Mouse (Mus musculus) kidney, adult 11 months (tissue): ENCODE measurements around the gene Flt3.
A peak's percentile ranks its signal among the peaks of the same experiment; 100 is the strongest.

Experiments
- DNase-seq: peaks from one replicate; pipeline ENCODE4 v3.0.0; 2022

Flt3 gene

GRCm38 (mm10) chr5:147306638-147307397, 93.5 kb downstream of the Flt3 start, which contains the start of gene Cdx2:
Cdx2 (minus strand) TSS chr5:147307270.
- no peak for DNase-seq

GRCm38 (mm10) chr5:147305856-147306637, 94.2 kb downstream of the Flt3 start:
- DNase-seq = no peak

DNA sequence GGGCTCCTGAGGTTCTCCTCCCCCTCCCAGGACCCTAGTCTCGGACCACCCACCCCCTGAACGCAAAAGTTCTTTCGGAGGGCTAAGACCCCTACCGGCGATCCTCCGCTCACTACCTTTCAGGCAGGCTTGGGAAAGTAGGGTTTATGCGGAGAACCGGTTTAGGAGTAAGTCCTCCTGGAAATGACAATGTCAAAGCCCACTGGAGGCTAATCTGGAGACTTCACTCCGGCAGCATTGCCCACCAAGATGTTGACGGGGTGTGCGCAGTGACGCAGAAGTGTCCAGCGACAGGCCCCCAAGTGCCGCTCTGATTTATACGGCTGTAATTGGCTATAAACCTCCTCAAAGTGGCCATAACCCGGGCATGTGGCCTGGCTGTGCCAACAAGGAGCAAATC, 95.1 kb downstream of the Flt3 start:
- DNase-seq = no peak

DNA sequence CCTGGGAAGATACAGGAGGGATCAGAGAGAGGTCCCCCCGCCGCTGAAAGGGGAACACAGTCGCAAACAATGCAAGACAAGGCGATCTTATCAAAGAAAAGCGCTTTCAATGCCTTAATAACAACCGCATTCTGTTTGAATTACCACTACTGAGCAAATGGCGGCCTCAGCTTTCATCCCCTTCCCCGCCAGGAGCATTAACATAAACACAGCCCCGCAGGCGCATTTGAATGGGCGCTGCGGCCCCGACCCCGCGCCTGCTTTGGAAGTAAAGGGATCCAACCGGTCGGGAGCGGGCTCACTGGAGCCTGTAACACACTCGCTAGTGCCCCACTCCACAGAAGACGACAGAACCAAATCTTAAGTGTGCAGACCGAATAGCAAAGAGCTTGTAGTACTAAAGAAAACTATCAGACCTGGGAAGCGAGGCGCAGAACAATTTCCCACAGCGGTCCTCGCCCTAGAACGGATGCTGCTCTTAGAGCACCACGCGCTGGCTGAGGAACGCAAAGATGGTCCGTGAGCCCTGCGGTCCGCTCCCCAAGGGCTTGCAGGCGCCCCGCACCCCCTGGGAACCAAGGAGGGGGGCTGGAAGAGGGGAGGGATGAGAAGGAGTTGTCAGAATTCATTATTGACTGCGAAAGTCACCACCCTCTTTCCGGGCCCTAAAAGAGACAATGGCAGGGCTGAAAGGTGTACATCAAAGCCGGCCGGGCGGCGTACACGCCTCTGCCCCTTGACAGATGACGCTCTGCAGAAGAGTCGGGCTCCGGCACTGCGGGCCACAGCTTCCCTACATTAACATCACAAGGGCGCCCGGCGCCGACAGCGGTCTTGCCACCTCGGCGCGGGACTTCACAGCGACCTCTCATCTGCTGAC, 95.8 kb downstream of the Flt3 start:
- DNase-seq = no peak

- no peak for DNase-seq
Observed at GRCm38 (mm10) chr5:147302746-147303400, 97.4 kb downstream of the Flt3 start.

DNA sequence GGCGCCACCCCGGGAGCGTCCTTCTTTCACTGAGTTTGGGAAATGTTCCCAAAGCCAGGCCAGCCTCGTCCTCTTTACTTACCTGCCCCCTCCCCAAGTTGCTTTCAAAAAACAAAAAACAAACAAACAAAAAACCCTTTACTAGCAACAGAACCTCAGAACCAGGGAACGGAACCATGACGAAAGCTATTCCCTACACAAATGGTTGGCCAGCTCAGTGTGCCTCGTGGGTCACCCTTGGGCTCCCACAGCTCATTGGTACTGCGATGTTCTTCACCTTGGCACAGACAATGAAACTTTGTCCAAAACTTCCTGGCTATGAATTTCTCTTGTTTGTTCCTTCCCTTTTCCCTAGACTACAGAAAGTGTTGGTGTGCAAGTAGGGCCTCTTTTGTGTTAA, 98.1 kb downstream of the Flt3 start:
- DNase-seq = no peak

- DNase-seq = no peak
Observed at GRCm38 (mm10) chr5:147301781-147302070, 98.6 kb downstream of the Flt3 start.

GRCm38 (mm10) chr5:147300917-147301780, 99.1 kb downstream of the Flt3 start:
- no peak for DNase-seq

GRCm38 (mm10) chr5:147300001-147300363, 100.3 kb downstream of the Flt3 start:
- no peak for DNase-seq

GRCm38 (mm10) chr5:147299255-147300000, 100.9 kb downstream of the Flt3 start:
- DNase-seq = peak; percentile 21

DNA sequence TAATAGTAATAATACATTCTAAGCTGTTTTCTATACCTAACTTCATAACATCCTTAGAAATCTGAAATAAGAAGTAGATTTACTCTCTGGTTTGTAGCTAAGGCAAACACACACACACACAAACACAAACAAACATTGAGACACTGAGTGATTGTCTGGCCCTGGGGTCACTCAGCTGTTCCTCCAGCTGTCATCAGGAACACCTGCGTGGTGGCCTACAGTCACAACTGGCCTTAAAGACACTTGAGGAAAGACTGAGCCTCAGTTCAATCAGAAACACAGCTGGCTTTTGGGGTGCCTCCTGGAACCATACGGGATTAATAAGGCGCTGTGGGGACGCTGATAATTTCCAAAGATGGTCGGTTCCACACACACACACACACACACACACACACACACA, 103.0 kb downstream of the Flt3 start:
- no peak for DNase-seq

DNA sequence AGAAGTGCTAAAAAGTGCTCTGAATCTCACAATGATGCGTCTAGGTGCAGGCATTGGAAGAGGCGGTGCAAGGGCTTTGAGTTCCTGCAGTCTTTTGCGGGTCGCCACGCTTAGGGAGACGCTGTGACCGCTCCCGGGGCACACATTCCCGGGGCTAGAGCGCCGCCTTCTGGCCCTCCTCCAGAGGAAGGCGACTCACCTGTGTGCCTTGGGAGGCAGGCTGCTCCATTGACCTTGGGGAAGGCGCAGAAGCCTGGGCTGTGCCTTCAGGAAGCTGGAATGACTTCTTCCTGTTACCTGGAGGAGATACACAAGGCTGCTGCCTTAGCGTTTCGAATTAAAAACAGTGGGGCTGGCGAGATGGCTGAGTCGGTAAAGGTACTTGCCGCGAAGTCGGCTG, 106.2 kb downstream of the Flt3 start:
- no peak for DNase-seq

DNA sequence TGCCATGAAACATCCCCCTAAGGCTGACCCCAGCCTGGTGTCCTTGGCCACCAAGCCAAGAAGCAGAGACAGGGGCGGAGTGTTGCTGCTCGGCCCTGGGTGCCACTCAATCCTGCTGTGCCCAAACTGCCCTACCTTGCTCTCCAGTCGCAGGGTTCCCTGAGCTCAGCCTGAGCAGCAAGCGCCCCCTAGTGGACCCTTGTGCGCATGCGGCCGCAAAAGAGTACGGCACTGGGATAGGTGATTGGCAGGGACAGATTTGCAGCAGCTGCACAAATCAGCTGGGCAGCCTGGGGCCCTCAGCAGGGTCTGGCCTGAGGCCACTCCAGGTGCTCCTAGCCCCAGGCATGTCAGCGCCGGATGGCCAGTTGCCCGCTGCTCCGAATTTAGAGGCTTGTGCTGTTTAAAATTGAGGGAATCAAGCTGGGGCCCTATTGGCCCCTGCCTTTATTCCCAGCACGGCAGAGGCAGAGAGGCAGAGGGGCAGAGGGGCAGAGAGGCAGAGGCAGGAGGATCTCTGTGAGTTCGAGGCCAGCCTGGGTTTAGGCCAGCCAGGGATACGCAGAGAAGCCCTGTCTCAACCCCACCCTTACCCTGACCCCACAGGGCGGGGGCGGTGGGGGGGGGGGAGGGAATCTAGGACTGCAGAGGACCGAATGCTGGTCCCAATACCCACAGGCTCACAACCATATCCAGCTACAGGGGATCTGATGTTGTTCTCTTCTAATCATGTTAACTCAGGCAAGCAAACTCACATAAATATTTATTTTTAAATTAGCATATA, 107.0 kb downstream of the Flt3 start:
- DNase-seq = peak; percentile 31

GRCm38 (mm10) chr5:147292506-147293120, 107.7 kb downstream of the Flt3 start:
- DNase-seq = no peak

- DNase-seq = no peak
Observed at GRCm38 (mm10) chr5:147291764-147292505, 108.4 kb downstream of the Flt3 start.

- no peak for DNase-seq
Observed at GRCm38 (mm10) chr5:147284365-147284764, 115.9 kb downstream of the Flt3 start.
